Mouse (Mus musculus) Muller cell, postnatal 12 days (primary cell): ENCODE measurements at regions not wholly inside any gene's neighbourhood (a gene's known extent, or its start where the extent isn't known, plus 50 kb on each side); places are given as distances from the start of the nearest gene placed in this dataset.

Source experiments
- DNase-seq: peaks from one replicate; pipeline ENCODE4 v3.0.0-alpha.2; 2015; ENCODE audit errors: inconsistent ontology term

GRCm38 (mm10) chr2:95232135-95232772 lies 794.3 kb upstream of the Api5 start:
- peak; percentile 53 for DNase-seq

- no peak for DNase-seq
Measured at GRCm38 (mm10) chr2:95231739-95232134, 793.8 kb upstream of the Api5 start.

GRCm38 (mm10) chr2:95229386-95229785 lies 791.5 kb upstream of the Api5 start:
- DNase-seq: peak; percentile 53

GRCm38 (mm10) chr2:95210216-95210941 lies 772.4 kb upstream of the Api5 start:
- DNase-seq: no peak
